In the genomic region with DNA sequence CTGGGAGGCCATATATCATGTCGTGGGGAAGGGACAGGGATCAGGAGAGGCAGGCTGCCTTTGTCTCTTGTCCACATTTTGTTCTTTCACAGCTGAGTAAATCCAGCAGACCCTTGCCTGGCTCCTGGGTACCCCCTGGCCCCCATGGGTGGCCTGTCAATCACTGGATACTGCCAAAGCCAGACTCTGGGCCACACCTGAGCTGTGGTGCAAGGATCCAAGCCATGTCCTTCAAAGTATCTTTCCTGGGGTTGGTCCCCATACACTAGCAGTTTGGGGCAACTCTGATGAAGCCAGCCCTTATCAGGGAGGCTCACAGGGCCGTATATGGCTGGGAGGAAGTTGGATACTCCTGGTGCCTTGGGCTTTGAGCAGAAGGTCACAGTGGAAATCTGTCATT, we compare ENCODE assay signal across 10 mouse cellular contexts. TPM values are rescaled to one million over a fixed set of nuclear protein-coding genes. Genes with fewer than 3 reads are reported as not detected.
DNase-seq lines count a peak whose midpoint lies in the region; ATAC-seq and TF ChIP-seq lines count a peak whose summit lies in the region.
"Had no signal": no experiment of that assay in that cellular context is flagged by ENCODE, and none has a peak within 500 bp of the region (broad histone marks: within the 10 kb centered on the region; RNA-seq: fewer than 3 reads in every experiment).

No protein-coding gene starts in this region.

- H3K36me3 ChIP-seq in heart, embryonic 15.5 days: no peaks in the 10 kb centered on the region
- H3K36me3 ChIP-seq in spleen, adult 2 months (ENCODE audit: control insufficient read depth, insufficient read depth, low read length): no peaks in the 10 kb centered on the region
- peaks cover 11% of the 10 kb centered on the region for H3K36me3 ChIP-seq in liver, postnatal 0 days (replicated peaks; ENCODE audit: insufficient read depth, low read length)
- H3K36me3 ChIP-seq in stomach, postnatal 0 days (ENCODE audit: control insufficient read depth, insufficient read depth, low read length): peaks cover 2% of the 10 kb centered on the region; the same call in 1 of the 2 replicates
- H3K36me3 ChIP-seq: limb, embryonic 12.5 days had no signal

- H3K27me3 ChIP-seq in heart, embryonic 15.5 days: no peaks in the 10 kb centered on the region
- H3K27me3 ChIP-seq in spleen, adult 2 months (ENCODE audit: control insufficient read depth, insufficient read depth, low read length): no peaks in the 10 kb centered on the region
- no peaks in the 10 kb centered on the region for H3K27me3 ChIP-seq in liver, postnatal 0 days (ENCODE audit: insufficient read depth, low read length)
- no peaks in the 10 kb centered on the region for H3K27me3 ChIP-seq in stomach, postnatal 0 days (ENCODE audit: control insufficient read depth, insufficient read depth, low read length)
- H3K27me3 ChIP-seq: limb, embryonic 12.5 days had no signal

- intact Hi-C loops in heart, postnatal 14 days (cut with DNase I): no loop called here

- no peak for TF ChIP-seq CTCF in spleen, adult 2 months (IDR thresholded peaks at IDR 0.05; ENCODE audit: extremely low read depth, insufficient read depth, insufficient read length, insufficient replicate concordance)
- TF ChIP-seq CTCF in liver, postnatal 0 days (IDR thresholded peaks at IDR 0.05; ENCODE audit: low read depth): no peak
- no peak for TF ChIP-seq CTCF in stomach, postnatal 0 days (IDR thresholded peaks at IDR 0.05; ENCODE audit: low read depth)

- DNase-seq in heart, postnatal 14 days: no peak
- no peak for DNase-seq in spleen, adult 2 months (ENCODE audit: low read depth in 1 of 2, low spot score in 2 of 2)
- no peak for DNase-seq in spleen, adult 18-20 months
- DNase-seq in liver, postnatal 0 days: no peak
- no peak for DNase-seq in stomach, postnatal 0 days (ENCODE audit: low spot score)
- DNase-seq in cerebellum, adult 9-11 months: no peak
- no peak for DNase-seq in urinary bladder, postnatal 36 days (ENCODE audit: low spot score in 2 of 2)
- DNase-seq: cerebellum, adult 8-10 months had no signal

- no peak overlapping the region for H3K4me2 ChIP-seq in heart, embryonic 15.5 days
- no peak overlapping the region for H3K4me2 ChIP-seq in liver, postnatal 0 days (ENCODE audit: low read depth, low read length)
- H3K4me2 ChIP-seq in stomach, postnatal 0 days (replicated peaks; ENCODE audit: low read depth): no peak overlapping the region
- H3K4me2 ChIP-seq: limb, embryonic 12.5 days had no signal

- H3K27ac ChIP-seq in heart, embryonic 15.5 days: peak overlapping the region; percentile 14; the same call in 1 of the 2 replicates
- H3K27ac ChIP-seq in spleen, adult 2 months (ENCODE audit: insufficient read depth, low read length): peak overlapping the region; percentile 32
- H3K27ac ChIP-seq in liver, postnatal 0 days (ENCODE audit: low read depth): peak overlapping the region; percentile 25; the same call in 1 of the 2 replicates
- H3K27ac ChIP-seq in stomach, postnatal 0 days (replicated peaks): peak overlapping the region; percentile 56; the same call in 1 of the 2 replicates

- no peaks in the 10 kb centered on the region for H3K9me3 ChIP-seq in heart, embryonic 15.5 days (replicated peaks)
- H3K9me3 ChIP-seq in liver, postnatal 0 days (ENCODE audit: low read length): no peaks in the 10 kb centered on the region
- H3K9me3 ChIP-seq in stomach, postnatal 0 days (ENCODE audit: control insufficient read depth, low read length): no peaks in the 10 kb centered on the region
- H3K9me3 ChIP-seq: limb, embryonic 12.5 days had no signal

- TF ChIP-seq EP300 in liver, postnatal 0 days (IDR thresholded peaks at IDR 0.05; ENCODE audit: low read depth): no peak
- no peak for TF ChIP-seq EP300 in stomach, postnatal 0 days (optimal IDR thresholded peaks at IDR 0.05)

- 0 out of 2 replicates have a peak overlapping the region, but pooled peaks have one; percentile 1 for H3K9ac ChIP-seq in heart, embryonic 15.5 days
- H3K9ac ChIP-seq in liver, postnatal 0 days (replicated peaks): no peak overlapping the region
- H3K9ac ChIP-seq in stomach, postnatal 0 days (ENCODE audit: low read length): no peak overlapping the region
- H3K9ac ChIP-seq: limb, embryonic 12.5 days had no signal

- no peak for TF ChIP-seq POLR2A in spleen, adult 2 months (IDR thresholded peaks at IDR 0.05; ENCODE audit: low read depth, low read length)

- ATAC-seq in heart, embryonic 15.5 days (replicated peaks; ENCODE audit: insufficient number of reproducible peaks, insufficient read depth, low FRiP score, low read depth): no peak
- ATAC-seq in liver, postnatal 0 days: no peak
- no peak for ATAC-seq in stomach, postnatal 0 days (ENCODE audit: low FRiP score, low TSS enrichment)

- H3K4me1 ChIP-seq in heart, embryonic 15.5 days (replicated peaks): peaks cover 60% of the 10 kb centered on the region
- peaks cover 12% of the 10 kb centered on the region; the same call in 1 of the 2 replicates for H3K4me1 ChIP-seq in spleen, adult 2 months (ENCODE audit: control insufficient read depth, insufficient read depth, insufficient read length)
- peaks cover 37% of the 10 kb centered on the region for H3K4me1 ChIP-seq in liver, postnatal 0 days (ENCODE audit: insufficient read depth)
- 0 out of 2 replicates have a peak, but pooled peaks cover 2% of the 10 kb centered on the region for H3K4me1 ChIP-seq in stomach, postnatal 0 days (replicated peaks; ENCODE audit: control insufficient read depth, insufficient read depth)

- WGBS in heart, embryonic 15.5 days: 34% methylated on average over 2 of the region's 2 CpGs
- 53% methylated on average over 2 of the region's 2 CpGs for WGBS in spleen, adult 2 months
- 36% methylated on average over 2 of the region's 2 CpGs for WGBS in liver, postnatal 0 days (ENCODE audit: insufficient replicate concordance)
- 36% methylated on average over 2 of the region's 2 CpGs for WGBS in stomach, postnatal 0 days

- no peak overlapping the region for H3K4me3 ChIP-seq in heart, embryonic 15.5 days
- H3K4me3 ChIP-seq in spleen, adult 2 months (ENCODE audit: extremely low read depth, insufficient read depth, insufficient read length): no peak overlapping the region
- H3K4me3 ChIP-seq in liver, postnatal 0 days (ENCODE audit: low read depth, low read length): no peak overlapping the region
- H3K4me3 ChIP-seq in stomach, postnatal 0 days (ENCODE audit: low read depth, low read length): no peak overlapping the region
- H3K4me3 ChIP-seq: limb, embryonic 12.5 days had no signal

RNA-seq across cellular contexts. Expression of a gene that starts 19.1 kb away (rescaled TPM):
- 2.6 and 5.2 TPM in 2 replicates for polyA plus RNA-seq in heart, embryonic 15.5 days (2015; fragmentation: Nextera tagmentation; extraction: Ambion mirVana)
- 1 to 10 TPM; 1.5 TPM for total RNA-seq in heart, postnatal 14 days (2021)
- polyA plus RNA-seq in spleen, adult 2 months (2012; rRNA removed): 6.3 and 6.8 TPM in 2 replicates
- 8.9 and 9.6 TPM in 2 replicates for polyA plus RNA-seq in liver, postnatal 0 days (2015; fragmentation: Nextera tagmentation; extraction: Ambion mirVana)
- 0.61 and 0.92 TPM in 2 replicates for polyA plus RNA-seq in stomach, postnatal 0 days (2015; fragmentation: Nextera tagmentation; extraction: Ambion mirVana)

RNA-seq across cellular contexts. Expression of a gene that starts 23.9 kb away (rescaled TPM):
- 4.6 and 21.3 TPM in 2 replicates for polyA plus RNA-seq in heart, embryonic 15.5 days (2015; fragmentation: Nextera tagmentation; extraction: Ambion mirVana)
- total RNA-seq in heart, postnatal 14 days (2021): 10 to 100 TPM; 59.3 to 73.3 TPM
- polyA plus RNA-seq in spleen, adult 2 months (2012; rRNA removed): 32.0 and 37.1 TPM in 2 replicates
- 34.0 and 35.4 TPM in 2 replicates for polyA plus RNA-seq in liver, postnatal 0 days (2015; fragmentation: Nextera tagmentation; extraction: Ambion mirVana)
- polyA plus RNA-seq in stomach, postnatal 0 days (2015; fragmentation: Nextera tagmentation; extraction: Ambion mirVana): 42.4 and 50.9 TPM in 2 replicates

RNA-seq across cellular contexts. Expression of a gene that starts 56.5 kb away (rescaled TPM):
- 0.04 and 0.47 TPM in 2 replicates for polyA plus RNA-seq in heart, embryonic 15.5 days (2015; fragmentation: Nextera tagmentation; extraction: Ambion mirVana)
- total RNA-seq in heart, postnatal 14 days (2021): under 1 TPM in 1 of 2 experiments, not detected in 1; 0.31 TPM
- 0.12 and 0.13 TPM in 2 replicates for polyA plus RNA-seq in spleen, adult 2 months (2012; rRNA removed)
- 0.21 and 0.28 TPM in 2 replicates for polyA plus RNA-seq in liver, postnatal 0 days (2015; fragmentation: Nextera tagmentation; extraction: Ambion mirVana)
- 0.04 TPM in 1 of 2 replicates, not detected in the other for polyA plus RNA-seq in stomach, postnatal 0 days (2015; fragmentation: Nextera tagmentation; extraction: Ambion mirVana)
- polyA plus RNA-seq: limb, embryonic 12.5 days had no signal
